Mouse (Mus musculus) neural tube, embryonic 15.5 days (tissue): Measurements from ENCODE around the gene Pip5k1c. TPM values are rescaled to one million over a fixed set of nuclear protein-coding genes. Genes with fewer than 3 reads are reported as not detected.

Experiments used
- ATAC-seq: fragments of 200-750 bp; cut with Nextera tagmentation; 2 replicates; pipeline ENCODE4 v1.8.0; 2017; ENCODE audit warnings: mild to moderate bottlenecking, moderate TSS enrichment, moderate library complexity; ENCODE audit not compliant: low FRiP score
- H3K27ac ChIP-seq: fragments of 300-500 bp; sonication (generic); replicated peaks from 2 replicates; pipeline ENCODE4 v1.5.1; 2015; ENCODE audit warnings: mild to moderate bottlenecking, inconsistent platforms
- H3K27me3 ChIP-seq: fragments of 300-500 bp; sonication (generic); replicated peaks from 2 replicates; pipeline ENCODE4 v1.6.1; 2015; ENCODE audit warnings: inconsistent platforms
- H3K36me3 ChIP-seq: fragments of 300-500 bp; sonication (generic); 2 replicates; pipeline ENCODE4 v1.6.1; 2015; ENCODE audit warnings: inconsistent platforms
- H3K4me1 ChIP-seq: fragments of 300-500 bp; sonication (generic); 2 replicates; pipeline ENCODE4 v1.6.1; 2015; ENCODE audit warnings: inconsistent platforms
- H3K4me2 ChIP-seq: fragments of 300-500 bp; sonication (generic); 2 replicates; pipeline ENCODE4 v1.6.1; 2015; ENCODE audit warnings: inconsistent platforms, mild to moderate bottlenecking, moderate library complexity
- H3K4me3 ChIP-seq: fragments of 300-500 bp; sonication (generic); replicated peaks from 2 replicates; pipeline ENCODE4 v1.5.1; 2015; ENCODE audit warnings: mild to moderate bottlenecking, inconsistent platforms
- H3K9ac ChIP-seq: fragments of 300-500 bp; sonication (generic); replicated peaks from 2 replicates; pipeline ENCODE4 v1.6.1; 2015; ENCODE audit warnings: mild to moderate bottlenecking, inconsistent platforms
- H3K9me3 ChIP-seq: fragments of 300-500 bp; sonication (generic); replicated peaks from 2 replicates; pipeline ENCODE4 v1.6.1; 2016; ENCODE audit warnings: inconsistent platforms
- WGBS: fragments of 180-500 bp; shearing (Covaris S2); methylation state at CpG from one replicate; pipeline ENCODE4 v1.1.7; 2015; ENCODE audit warnings: mixed read lengths; 5-methylcytosine and 5-hydroxymethylcytosine counted together
- microRNA-seq: library from miRNA; unstranded; fragments of <30 nt; microRNA quantifications from one replicate; pipeline ENCODE4, GENCODE M21; 2017
- polyA plus RNA-seq: library from polyadenylated mRNA; unstranded; fragments of >200 nt; fragmentation: Nextera tagmentation; extraction: Ambion mirVana; gene quantifications from 2 replicates; pipeline ENCODE4 v1.2.1, GENCODE M21; 2015

Gene Pip5k1c
- polyA plus RNA-seq, 1 experiment from 2014 or later = 124 TPM

GRCm38 (mm10) chr10:81367207-81367495 is 74.4 kb downstream of the Pip5k1c start:
- Histone ChIP-seq H3K4me1 (peaks cover 27% of the 10 kb centered on the region), H3K4me2 (no peak overlapping the region), H3K9ac (no peak overlapping the region), H3K27me3 (peaks cover 31% of the 10 kb centered on the region), H3K9me3 (no peaks in the 10 kb centered on the region), H3K4me3 (no peak overlapping the region), H3K36me3 (peaks cover 58% of the 10 kb centered on the region), H3K27ac (no peak overlapping the region)
- 54% methylated on average over 6 of the region's 6 CpGs for WGBS
- no peak for ATAC-seq

Small RNA genes lying within 50 kb of the gene (microRNA-seq; reads per million reads assigned to microRNA genes)
- 11.6 reads per million, percentile 27 among the genes with 10 or more reads in this experiment for gene Mir3057

Other genes with a start within 250 kb of the Pip5k1c start
- gene Sgta, start 232.8 kb upstream of the Pip5k1c start, polyA plus RNA-seq = 290 and 298 TPM in 2 replicates
- 44.3 and 52.9 TPM in 2 replicates for gene Thop1, start 222.9 kb upstream of the Pip5k1c start, polyA plus RNA-seq
- gene Creb3l3, start 194.1 kb upstream of the Pip5k1c start, polyA plus RNA-seq = 0.38 and 0.56 TPM in 2 replicates
- 227 and 241 TPM in 2 replicates for gene Map2k2, start 187.0 kb upstream of the Pip5k1c start, polyA plus RNA-seq
- 14.8 and 21.0 TPM in 2 replicates for gene Zbtb7a, start 157.7 kb upstream of the Pip5k1c start, polyA plus RNA-seq
- gene Pias4, start 125.0 kb upstream of the Pip5k1c start, polyA plus RNA-seq = 52.8 and 57.3 TPM in 2 replicates
- 493 and 549 TPM in 2 replicates for gene Eef2, start 116.3 kb upstream of the Pip5k1c start, polyA plus RNA-seq
- 65.7 and 70.4 TPM in 2 replicates for gene Dapk3, start 110.0 kb upstream of the Pip5k1c start, polyA plus RNA-seq
- gene 4930442H23Rik, start 109.1 kb upstream of the Pip5k1c start, polyA plus RNA-seq = not detected in 2 replicates
- gene Nmrk2, start 90.9 kb upstream of the Pip5k1c start, polyA plus RNA-seq = 0.17 and 0.26 TPM in 2 replicates
- 64.8 and 91.1 TPM in 2 replicates for gene Atcay, start 62.1 kb upstream of the Pip5k1c start, polyA plus RNA-seq
- 27.1 and 31.9 TPM in 2 replicates for gene Zfr2, start 59.8 kb upstream of the Pip5k1c start, polyA plus RNA-seq
- 37.1 and 48.3 TPM in 2 replicates for gene Matk, start 40.0 kb upstream of the Pip5k1c start, polyA plus RNA-seq
- 155 and 160 TPM in 2 replicates for gene Mrpl54, start 26.0 kb upstream of the Pip5k1c start, polyA plus RNA-seq
- gene Apba3, start 26.0 kb upstream of the Pip5k1c start, polyA plus RNA-seq = 38.0 and 39.1 TPM in 2 replicates
- gene Tjp3, start 1.4 kb upstream of the Pip5k1c start, polyA plus RNA-seq = 4.1 and 7.9 TPM in 2 replicates
- 27.8 and 34.0 TPM in 2 replicates for gene Cactin, start 28.1 kb downstream of the Pip5k1c start, polyA plus RNA-seq
- 5.5 and 11.4 TPM in 2 replicates for gene Tbxa2r, start 35.8 kb downstream of the Pip5k1c start, polyA plus RNA-seq
- not detected in 2 replicates for gene Gipc3, start 50.3 kb downstream of the Pip5k1c start, polyA plus RNA-seq
- 31.0 and 48.9 TPM in 2 replicates for gene Hmg20b, start 57.5 kb downstream of the Pip5k1c start, polyA plus RNA-seq
- gene Mfsd12, start 64.5 kb downstream of the Pip5k1c start, polyA plus RNA-seq = 22.9 and 29.4 TPM in 2 replicates
- gene 4930404N11Rik, start 72.9 kb downstream of the Pip5k1c start, polyA plus RNA-seq = 1.3 and 1.5 TPM in 2 replicates
- gene Fzr1, start 85.6 kb downstream of the Pip5k1c start, polyA plus RNA-seq = 132 and 146 TPM in 2 replicates
- gene Dohh, start 91.5 kb downstream of the Pip5k1c start, polyA plus RNA-seq = 101 TPM in 2 replicates
- gene Gm48551, start 91.5 kb downstream of the Pip5k1c start, polyA plus RNA-seq = 5.7 and 7.2 TPM in 2 replicates
- 3.4 and 3.6 TPM in 2 replicates for gene Gm48552, start 96.0 kb downstream of the Pip5k1c start, polyA plus RNA-seq
- gene Smim24, start 100.1 kb downstream of the Pip5k1c start, polyA plus RNA-seq = 2.5 and 9.3 TPM in 2 replicates
- gene Nfic, start 162.7 kb downstream of the Pip5k1c start, polyA plus RNA-seq = 35.0 and 35.8 TPM in 2 replicates
- 54.8 and 62.5 TPM in 2 replicates for gene Celf5, start 189.7 kb downstream of the Pip5k1c start, polyA plus RNA-seq
- gene Ncln, start 203.4 kb downstream of the Pip5k1c start, polyA plus RNA-seq = 68.5 and 70.3 TPM in 2 replicates
- gene S1pr4, start 207.2 kb downstream of the Pip5k1c start, polyA plus RNA-seq = 0.69 and 2.1 TPM in 2 replicates
- 1.7 and 2.6 TPM in 2 replicates for gene Gna15, start 231.3 kb downstream of the Pip5k1c start, polyA plus RNA-seq